Mouse (Mus musculus) embryonic facial prominence, embryonic 12.5 days (tissue): ENCODE measurements around the gene Zfp27. TPM values are rescaled to one million over a fixed set of nuclear protein-coding genes. Genes with fewer than 3 reads are reported as not detected.
A peak's percentile ranks its signal among the peaks of the same experiment; 100 is the strongest.
"Not testable (repeated sequence)": the region's sequence is repeated elsewhere in the genome, so short reads cannot be mapped to it uniquely, and the experiment has no call there.

ENCODE experiments used
- ATAC-seq: fragments of 200-750 bp; cut with Nextera tagmentation; 2 replicates; pipeline ENCODE4 v1.8.0; 2017; ENCODE audit not compliant: insufficient number of reproducible peaks, insufficient read depth, low FRiP score, low TSS enrichment
- H3K27ac ChIP-seq: fragments of 300-500 bp; sonication (generic); 2 replicates; pipeline ENCODE4 v1.5.1; 2016; ENCODE audit warnings: mild to moderate bottlenecking
- H3K27me3 ChIP-seq: fragments of 300-500 bp; sonication (generic); 2 replicates; pipeline ENCODE4 v1.6.1; 2016; ENCODE audit warnings: mild to moderate bottlenecking, moderate library complexity
- H3K36me3 ChIP-seq: fragments of 300-500 bp; sonication (generic); 2 replicates; pipeline ENCODE4 v1.6.1; 2016; ENCODE audit warnings: mild to moderate bottlenecking
- H3K4me1 ChIP-seq: fragments of 300-500 bp; sonication (generic); 2 replicates; pipeline ENCODE4 v1.6.1; 2016
- H3K4me2 ChIP-seq: fragments of 300-500 bp; sonication (generic); replicated peaks from 2 replicates; pipeline ENCODE4 v1.6.1; 2016; ENCODE audit warnings: mild to moderate bottlenecking, moderate library complexity
- H3K4me3 ChIP-seq: fragments of 300-500 bp; sonication (generic); 2 replicates; pipeline ENCODE4 v1.5.1; 2016; ENCODE audit warnings: mild to moderate bottlenecking
- H3K9ac ChIP-seq: fragments of 300-500 bp; sonication (generic); 2 replicates; pipeline ENCODE4 v1.6.1; 2016; ENCODE audit warnings: mild to moderate bottlenecking, moderate library complexity
- H3K9me3 ChIP-seq: fragments of 300-500 bp; sonication (generic); 2 replicates; pipeline ENCODE4 v1.6.1; 2016; ENCODE audit warnings: mild to moderate bottlenecking, moderate library complexity
- WGBS: fragments of 180-500 bp; shearing (Covaris S2); methylation state at CpG from one replicate; pipeline ENCODE4 v1.1.7; 2016; 5-methylcytosine and 5-hydroxymethylcytosine counted together
- polyA plus RNA-seq: library from polyadenylated mRNA; unstranded; fragments of >200 nt; fragmentation: Nextera tagmentation; extraction: Ambion mirVana; gene quantifications from 2 replicates; pipeline ENCODE4 v1.2.1, GENCODE M21; 2016

Gene Zfp27
- polyA plus RNA-seq, 1 experiment from 2014 or later, result 12.1 TPM

GRCm38 (mm10) chr7:29880916-29881315 is 25.5 kb downstream of the Zfp27 start:
- Histone ChIP-seq H3K4me2 (no peak overlapping the region), H3K4me1 (no peaks in the 10 kb centered on the region), H3K9me3 (peaks cover 7% of the 10 kb centered on the region; the same call in 1 of the 2 replicates), H3K36me3 (peaks cover 12% of the 10 kb centered on the region; the same call in 1 of the 2 replicates), H3K4me3 (no peak overlapping the region), H3K9ac (no peak overlapping the region), H3K27ac (no peak overlapping the region), H3K27me3 (no peaks in the 10 kb centered on the region)
- WGBS, result 93% methylated on average over 7 of the region's 7 CpGs
- no peak for ATAC-seq

GRCm38 (mm10) chr7:29880056-29880455 is 26.3 kb downstream of the Zfp27 start:
- WGBS, result 45% methylated on average over 7 of the region's 7 CpGs
- peaks cover 9% of the 10 kb centered on the region for H3K9me3 ChIP-seq
- no peak overlapping the region for H3K4me3 ChIP-seq
- no peak for ATAC-seq
- no peaks in the 10 kb centered on the region for H3K27me3 ChIP-seq
- no peak overlapping the region for H3K9ac ChIP-seq
- no peak overlapping the region for H3K27ac ChIP-seq
- H3K4me2 ChIP-seq, result no peak overlapping the region
- no peaks in the 10 kb centered on the region for H3K4me1 ChIP-seq
- peaks cover 21% of the 10 kb centered on the region for H3K36me3 ChIP-seq

DNA sequence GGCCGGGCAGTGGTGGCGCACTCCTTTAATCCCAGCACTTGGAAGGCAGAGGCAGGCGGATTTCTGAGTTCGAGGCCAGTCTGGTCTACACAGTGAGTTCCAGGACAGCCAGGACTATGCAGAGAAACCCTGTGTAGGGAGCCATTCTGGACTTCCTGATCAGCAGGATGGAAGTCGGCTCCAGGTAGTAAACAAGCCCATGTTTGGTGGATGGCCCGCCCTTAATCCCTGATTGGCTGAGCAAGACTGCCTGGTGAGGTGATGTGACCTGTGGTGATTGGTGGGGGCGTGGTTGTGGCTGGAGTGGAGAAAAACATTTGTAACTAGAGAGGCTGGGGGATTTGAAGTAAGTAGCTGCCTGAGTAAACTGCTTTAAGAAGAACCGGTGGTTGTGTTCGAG is 28.8 kb downstream of the Zfp27 start:
- not testable (repeated sequence) for H3K4me1 ChIP-seq, H3K4me3 ChIP-seq, H3K27me3 ChIP-seq, H3K4me2 ChIP-seq, ATAC-seq, H3K27ac ChIP-seq, H3K9ac ChIP-seq
- 93% methylated on average over 9 of the region's 9 CpGs for WGBS
- Histone ChIP-seq H3K9me3 (peaks cover 18% of the 10 kb centered on the region), H3K36me3 (peaks cover 31% of the 10 kb centered on the region)

DNA sequence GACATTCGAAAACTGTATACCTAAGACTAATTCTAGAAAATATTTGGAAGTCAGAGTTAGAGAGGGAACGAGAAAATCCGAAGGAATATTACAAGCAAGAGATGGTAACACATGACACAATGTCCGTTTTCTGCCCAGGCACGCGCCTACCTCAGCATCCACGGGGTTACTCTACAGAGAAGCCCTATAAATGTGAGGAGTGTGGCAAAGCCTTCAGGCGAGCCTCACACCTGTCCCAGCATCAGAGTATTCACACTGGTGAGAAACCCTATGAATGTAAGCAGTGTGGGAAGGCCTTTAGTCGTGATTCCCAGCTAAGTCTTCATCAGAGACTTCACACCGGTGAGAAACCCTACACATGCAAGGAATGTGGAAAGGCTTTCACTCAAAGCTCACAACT is 32.1 kb downstream of the Zfp27 start:
- Histone ChIP-seq H3K9me3 (peaks cover 18% of the 10 kb centered on the region), H3K4me1 (no peaks in the 10 kb centered on the region), H3K4me3 (no peak overlapping the region), H3K27ac (no peak overlapping the region), H3K9ac (no peak overlapping the region), H3K4me2 (no peak overlapping the region), H3K27me3 (no peaks in the 10 kb centered on the region), H3K36me3 (peaks cover 31% of the 10 kb centered on the region)
- WGBS, result 93% methylated on average over 10 of the region's 10 CpGs
- ATAC-seq, result no peak

GRCm38 (mm10) chr7:29861660-29862059 is 44.7 kb downstream of the Zfp27 start:
- Histone ChIP-seq H3K4me1 (peaks cover 8% of the 10 kb centered on the region), H3K9ac (no peak overlapping the region), H3K36me3 (peaks cover 6% of the 10 kb centered on the region; the same call in 1 of the 2 replicates), H3K4me3 (no peak overlapping the region), H3K9me3 (no peaks in the 10 kb centered on the region), H3K27ac (no peak overlapping the region), H3K27me3 (no peaks in the 10 kb centered on the region), H3K4me2 (no peak overlapping the region)
- ATAC-seq, result no peak
- WGBS, result 88% methylated on average over 7 of the region's 7 CpGs

GRCm38 (mm10) chr7:29859532-29860517 is 46.5 kb downstream of the Zfp27 start, which contains the start of gene Zfp420:
Zfp420 (plus strand) TSS chr7:29859979.
- 6% methylated on average over 32 of the region's 32 CpGs for WGBS
- H3K9ac ChIP-seq, result peak within 1 kb of the TSS; percentile 57
- H3K4me1 ChIP-seq, result peaks cover 8% of the 10 kb centered on the region
- no peaks in the 10 kb centered on the region for H3K27me3 ChIP-seq
- peak; percentile 96 for ATAC-seq
- peak within 1 kb of the TSS; percentile 52 for H3K4me3 ChIP-seq
- H3K9me3 ChIP-seq, result no peaks in the 10 kb centered on the region
- peak within 1 kb of the TSS; percentile 67 for H3K4me2 ChIP-seq
- H3K27ac ChIP-seq, result no peak within 1 kb of the TSS
- peaks cover 6% of the 10 kb centered on the region; the same call in 1 of the 2 replicates for H3K36me3 ChIP-seq

- Histone ChIP-seq H3K4me1 (peaks cover 6% of the 10 kb centered on the region; the same call in 1 of the 2 replicates), H3K4me2 (peak within 1 kb of the TSS; percentile 70), H3K9ac (peak within 1 kb of the TSS; percentile 51), H3K9me3 (no peaks in the 10 kb centered on the region), H3K27ac (no peak within 1 kb of the TSS), H3K4me3 (peak within 1 kb of the TSS; percentile 62), H3K27me3 (no peaks in the 10 kb centered on the region), H3K36me3 (no peaks in the 10 kb centered on the region; the same call in 1 of the 2 replicates)
- WGBS, result 2% methylated on average over 21 of the region's 21 CpGs
- ATAC-seq, result peak; percentile 93
These were observed 53.0 kb downstream of the Zfp27 start, which contains the start of gene Zfp940 for GRCm38 (mm10) chr7:29853219-29853842. Zfp940 (minus strand) TSS chr7:29853669.

DNA sequence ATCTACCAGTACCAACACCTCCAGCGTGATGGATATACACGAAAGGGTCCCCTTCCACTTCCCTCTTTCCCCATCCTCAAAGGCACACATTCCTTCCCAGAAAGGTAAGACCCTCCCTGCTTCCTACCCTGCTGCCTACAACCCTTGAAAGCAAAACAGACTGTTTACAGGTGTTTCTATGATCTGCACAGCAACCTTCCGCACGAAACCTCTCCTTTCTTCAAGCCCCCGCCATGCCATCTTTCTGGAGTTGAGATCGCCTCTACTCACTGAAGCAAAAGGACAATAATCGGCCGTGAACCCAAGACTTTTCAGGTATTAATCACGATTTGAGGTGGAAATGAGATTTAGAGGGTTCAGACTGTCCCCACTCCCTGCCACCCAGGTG is 53.5 kb downstream of the Zfp27 start:
- H3K9me3 ChIP-seq, result no peaks in the 10 kb centered on the region
- no peaks in the 10 kb centered on the region for H3K27me3 ChIP-seq
- peaks cover 6% of the 10 kb centered on the region; the same call in 1 of the 2 replicates for H3K4me1 ChIP-seq
- H3K4me3 ChIP-seq, result peak overlapping the region; percentile 62
- no peak for ATAC-seq
- H3K36me3 ChIP-seq, result no peaks in the 10 kb centered on the region; the same call in 1 of the 2 replicates
- WGBS, result 52% methylated on average over 9 of the region's 9 CpGs
- H3K4me2 ChIP-seq, result peak overlapping the region; percentile 70
- no peak overlapping the region for H3K27ac ChIP-seq
- peak overlapping the region; percentile 51 for H3K9ac ChIP-seq

- Histone ChIP-seq H3K27ac (no peak overlapping the region), H3K36me3 (peaks cover 29% of the 10 kb centered on the region), H3K9me3 (no peaks in the 10 kb centered on the region), H3K4me1 (no peaks in the 10 kb centered on the region), H3K4me3 (no peak overlapping the region), H3K27me3 (no peaks in the 10 kb centered on the region), H3K9ac (no peak overlapping the region), H3K4me2 (no peak overlapping the region)
- 84% methylated on average over 5 of the region's 5 CpGs for WGBS
- no peak for ATAC-seq
These were observed 61.8 kb downstream of the Zfp27 start for GRCm38 (mm10) chr7:29844616-29845015.
